ENCODE assay signal across 8 mouse cellular contexts in the genomic region with DNA sequence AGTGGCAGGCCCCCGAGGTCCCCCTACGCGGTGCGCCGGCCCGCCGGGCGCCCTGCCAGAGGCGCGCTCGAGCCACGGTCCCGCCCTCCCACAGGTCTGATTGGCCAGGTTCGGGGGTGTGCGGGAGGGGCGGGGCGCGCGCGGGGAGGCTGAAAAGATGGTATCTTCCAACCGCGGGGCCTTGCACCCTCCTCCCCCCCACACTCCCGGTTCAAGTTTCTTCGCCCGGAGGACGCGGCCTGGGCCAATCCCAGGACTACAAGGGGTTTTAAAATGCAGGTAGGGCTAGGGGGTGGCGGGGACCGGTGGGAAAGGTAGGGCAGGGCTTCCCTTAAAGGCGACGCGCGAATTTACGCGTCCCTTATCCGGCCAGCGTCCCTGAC. TPM values are rescaled to one million over a fixed set of nuclear protein-coding genes. Genes with fewer than 3 reads are reported as not detected.
DNase-seq lines count a peak whose midpoint lies in the region; ATAC-seq lines count a peak whose summit lies in the region.

No protein-coding gene starts in this region.

- H3K9me3 ChIP-seq in hindbrain, embryonic 13.5 days: no peaks in the 10 kb centered on the region

- H3K4me1 ChIP-seq in hindbrain, embryonic 13.5 days (replicated peaks): peaks cover 74% of the 10 kb centered on the region

- H3K36me3 ChIP-seq in hindbrain, embryonic 13.5 days: no peaks in the 10 kb centered on the region

- peak; percentile 98 for DNase-seq in R1 (ENCODE audit: low read depth, low spot score)
- peak; percentile 99 to 100 for DNase-seq in cerebellum, postnatal 10 days
- DNase-seq in frontal cortex, postnatal 25 days (ENCODE audit: low spot score in 2 of 2): peak; percentile 86 to 94
- DNase-seq in layer of hippocampus, postnatal 14 days (ENCODE audit: low spot score in 2 of 2): peak; percentile 95 to 97
- peak; percentile 97 for DNase-seq in lung, postnatal 10 days
- DNase-seq in ovary, postnatal 14 days (ENCODE audit: low spot score): peak; percentile 97
- peak; percentile 98 for DNase-seq in thymus, postnatal 10 days (ENCODE audit: low spot score in 2 of 2)

- H3K9ac ChIP-seq in hindbrain, embryonic 13.5 days: peak overlapping the region; percentile 95

- under 1% methylated on average over 36 of the region's 37 CpGs for WGBS in hindbrain, embryonic 13.5 days

- no peaks in the 10 kb centered on the region for H3K27me3 ChIP-seq in hindbrain, embryonic 13.5 days

- peak overlapping the region; percentile 88 for H3K4me3 ChIP-seq in hindbrain, embryonic 13.5 days

- H3K4me2 ChIP-seq in hindbrain, embryonic 13.5 days: peak overlapping the region; percentile 88

- H3K27ac ChIP-seq in hindbrain, embryonic 13.5 days: peak overlapping the region; percentile 99

- ATAC-seq in hindbrain, embryonic 13.5 days (ENCODE audit: low FRiP score): peak; percentile 92

RNA-seq across cellular contexts. Expression of a gene that starts 0.3 kb away (rescaled TPM):
- 17.3 and 17.7 TPM in 2 replicates for polyA plus RNA-seq in hindbrain, embryonic 13.5 days (2015; fragmentation: Nextera tagmentation; extraction: Ambion mirVana)
- total RNA-seq in layer of hippocampus, postnatal 14 days (2021): 10 to 100 TPM; 55.9 to 57.4 TPM

RNA-seq across cellular contexts. Expression of a gene that starts 30.6 kb away (rescaled TPM):
- polyA plus RNA-seq in hindbrain, embryonic 13.5 days (2015; fragmentation: Nextera tagmentation; extraction: Ambion mirVana): 1.5 and 1.6 TPM in 2 replicates
- total RNA-seq in layer of hippocampus, postnatal 14 days (2021): 1 to 10 TPM; 4.1 to 5.2 TPM

RNA-seq across cellular contexts. Expression of a gene that starts 58.7 kb away (rescaled TPM):
- polyA plus RNA-seq in hindbrain, embryonic 13.5 days (2015; fragmentation: Nextera tagmentation; extraction: Ambion mirVana): 15.4 and 17.5 TPM in 2 replicates
- total RNA-seq in layer of hippocampus, postnatal 14 days (2021): 100 to 1,000 TPM; 122 to 136 TPM

Comparison
In these comparisons a context has a peak if more than half of its experiments do, and no peak if none do; other contexts are left out.
1. Peak in every context shown above with its lines: DNase-seq, ATAC-seq, H3K4me3 ChIP-seq and H3K27ac ChIP-seq.